Mouse (Mus musculus) cortical plate, adult 2 months (tissue): Measurements from ENCODE around the gene Arl8a. TPM values are rescaled to one million over a fixed set of nuclear protein-coding genes. Genes with fewer than 3 reads are reported as not detected.
A peak's percentile ranks its signal among the peaks of the same experiment; 100 is the strongest.

ENCODE experiments used
- H3K27ac ChIP-seq: fragments of 200-500 bp; 2 replicates; pipeline ENCODE4 v1.5.1; 2012; ENCODE audit warnings: low read length, control low read depth, inconsistent platforms; ENCODE audit not compliant: insufficient read depth
- H3K4me1 ChIP-seq: fragments of 200-500 bp; 2 replicates; pipeline ENCODE4 v1.6.1; 2011; ENCODE audit warnings: low read length; ENCODE audit not compliant: control insufficient read depth, insufficient read depth
- H3K4me3 ChIP-seq: fragments of 200-500 bp; 2 replicates; pipeline ENCODE4 v1.5.1; 2011; ENCODE audit warnings: mild to moderate bottlenecking, low read length, control low read depth; ENCODE audit not compliant: insufficient read depth
- CTCF ChIP-seq: fragments of 200-500 bp; IDR thresholded peaks from 2 replicates; pipeline ENCODE4 v1.5.1; 2011; ENCODE audit warnings: mild to moderate bottlenecking, control low read depth, low read length; ENCODE audit not compliant: insufficient read depth; ENCODE audit errors: extremely low read depth
- POLR2A ChIP-seq: fragments of 200-500 bp; IDR thresholded peaks from 2 replicates; pipeline ENCODE4 v1.6.1; 2011; ENCODE audit warnings: mild to moderate bottlenecking, low read length, control low read depth; ENCODE audit not compliant: insufficient read depth; ENCODE audit errors: extremely low read depth
- polyA plus RNA-seq: library from polyadenylated mRNA; depleted of rRNA; stranded (reverse); fragments of >200 nt; gene quantifications from 2 replicates; pipeline ENCODE4 v1.2.3, GENCODE M21; 2012

Arl8a gene
- polyA plus RNA-seq, 1 experiment: 358 TPM

GRCm38 (mm10) chr1:135132893-135133369 lies 13.7 kb upstream of the Arl8a start:
- no peaks in the 10 kb centered on the region for H3K4me1 ChIP-seq
- no peak for TF ChIP-seq CTCF
- no peak for TF ChIP-seq POLR2A
- no peak overlapping the region for H3K27ac ChIP-seq
- H3K4me3 ChIP-seq: no peak overlapping the region

- no peak for TF ChIP-seq CTCF
- TF ChIP-seq POLR2A: no peak
- no peak overlapping the region for H3K4me3 ChIP-seq
- H3K27ac ChIP-seq: no peak overlapping the region
Measured at GRCm38 (mm10) chr1:135133678-135134435, 12.8 kb upstream of the Arl8a start.

GRCm38 (mm10) chr1:135135111-135135787 lies 11.4 kb upstream of the Arl8a start:
- no peak for TF ChIP-seq CTCF
- no peak for TF ChIP-seq POLR2A

More at GRCm38 (mm10) chr1:135133678-135134435, 12.8 kb upstream of the Arl8a start:
- H3K4me1 ChIP-seq: no peaks in the 10 kb centered on the region

DNA sequence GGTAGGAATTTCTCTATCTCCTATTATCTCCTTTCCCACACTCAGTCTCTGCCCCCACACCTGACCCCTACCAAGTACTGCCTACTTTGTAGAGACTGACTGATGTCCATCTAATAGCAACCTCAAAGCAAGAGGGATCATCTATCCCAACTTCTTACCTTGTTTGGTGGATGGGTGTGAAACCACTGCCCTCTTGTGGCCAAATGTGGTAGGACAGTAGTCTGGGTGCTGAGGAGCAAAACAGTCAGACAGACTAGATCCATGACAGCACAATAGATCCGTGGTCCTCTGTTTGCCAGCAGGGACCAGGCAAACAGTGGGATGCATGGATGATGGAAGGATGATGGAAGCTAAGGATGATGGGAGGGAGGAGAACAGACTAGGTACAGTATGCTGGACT lies 10.1 kb upstream of the Arl8a start:
- peak; percentile 99 for TF ChIP-seq CTCF
- no peak for TF ChIP-seq POLR2A
- Histone ChIP-seq H3K27ac (no peak overlapping the region), H3K4me3 (no peak overlapping the region), H3K4me1 (no peaks in the 10 kb centered on the region)

More at GRCm38 (mm10) chr1:135135111-135135787, 11.4 kb upstream of the Arl8a start:
- no peak overlapping the region for H3K4me3 ChIP-seq
- no peak overlapping the region for H3K27ac ChIP-seq
- no peaks in the 10 kb centered on the region for H3K4me1 ChIP-seq

DNA sequence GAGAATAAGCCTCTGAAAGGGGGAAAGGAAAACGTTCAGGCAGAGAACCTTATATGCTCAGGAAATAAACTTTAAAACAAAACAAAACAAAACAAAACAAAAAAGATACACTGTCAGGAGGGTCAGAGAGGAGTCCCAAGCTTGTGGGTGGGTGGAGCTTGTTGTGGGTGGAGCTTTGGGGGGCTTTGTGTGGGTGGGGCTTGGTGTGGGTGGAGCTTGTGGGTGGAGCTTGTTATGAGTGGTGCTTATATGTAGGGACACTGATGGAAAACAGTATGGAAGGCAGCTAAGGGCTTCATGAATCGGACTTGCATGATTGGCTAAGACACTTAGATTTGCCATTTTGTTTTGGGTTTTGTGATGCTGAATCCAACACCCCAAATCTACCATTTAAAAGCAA lies 6.7 kb upstream of the Arl8a start:
- no peak overlapping the region for H3K4me3 ChIP-seq
- H3K27ac ChIP-seq: no peak overlapping the region
- no peaks in the 10 kb centered on the region for H3K4me1 ChIP-seq
- TF ChIP-seq CTCF (no peak), POLR2A (no peak)

GRCm38 (mm10) chr1:135142452-135142851 lies 4.2 kb upstream of the Arl8a start:
- Histone ChIP-seq H3K4me1 (no peaks in the 10 kb centered on the region), H3K27ac (no peak overlapping the region), H3K4me3 (no peak overlapping the region)
- TF ChIP-seq POLR2A (no peak), CTCF (no peak)

- Histone ChIP-seq H3K4me1 (no peaks in the 10 kb centered on the region; the same call in 1 of the 2 replicates), H3K4me3 (no peak overlapping the region), H3K27ac (no peak overlapping the region)
- no peak for TF ChIP-seq CTCF
- TF ChIP-seq POLR2A: no peak
Measured at GRCm38 (mm10) chr1:135143940-135144339, 2.7 kb upstream of the Arl8a start.

DNA sequence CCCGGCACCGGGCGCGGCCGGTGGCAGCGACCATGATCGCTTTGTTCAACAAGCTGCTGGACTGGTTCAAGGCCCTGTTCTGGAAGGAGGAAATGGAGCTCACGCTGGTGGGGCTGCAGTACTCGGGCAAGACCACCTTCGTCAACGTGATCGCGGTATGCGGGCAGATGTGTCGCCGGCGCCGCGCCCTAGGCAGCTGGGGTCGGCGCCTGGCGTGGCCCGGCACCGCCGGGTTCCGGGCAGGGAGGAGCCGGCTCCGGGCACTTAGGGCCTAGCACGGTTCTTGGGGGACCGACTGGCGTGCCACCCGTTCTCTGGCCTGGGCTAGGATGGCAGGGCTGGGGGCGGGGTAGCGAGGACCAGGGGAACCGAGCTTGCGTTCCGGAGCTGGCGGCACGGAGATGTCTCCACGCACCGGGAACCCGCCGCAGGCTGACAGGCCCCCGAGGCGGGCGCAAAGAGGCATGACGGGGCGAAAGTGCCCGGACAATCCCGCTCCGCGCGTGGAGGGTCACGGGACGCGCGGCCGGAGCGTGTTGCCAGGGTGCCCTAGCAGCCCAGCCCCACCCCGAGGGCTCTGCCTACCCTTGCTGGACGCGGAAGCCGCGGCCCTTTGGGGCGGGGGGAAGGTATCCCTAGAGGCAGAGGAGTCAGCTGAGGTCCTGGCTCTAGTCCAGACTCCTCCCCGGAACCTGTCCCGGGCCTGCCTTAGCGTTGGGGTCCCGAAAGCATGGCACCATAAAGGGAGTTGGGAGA lies 500 bp downstream of the Arl8a start:
- Histone ChIP-seq H3K27ac (peak overlapping the region; percentile 96), H3K4me1 (peaks cover 2% of the 10 kb centered on the region)
- no peak for TF ChIP-seq CTCF
- TF ChIP-seq POLR2A: no peak

GRCm38 (mm10) chr1:135147702-135148058 lies 1.1 kb downstream of the Arl8a start:
- no peak for TF ChIP-seq CTCF
- TF ChIP-seq POLR2A: no peak
- Histone ChIP-seq H3K27ac (peak overlapping the region; percentile 96), H3K4me3 (peak overlapping the region; percentile 92), H3K4me1 (peaks cover 2% of the 10 kb centered on the region)

More for the DNA sequence above, 500 bp downstream of the Arl8a start:
- peak overlapping the region; percentile 92 for H3K4me3 ChIP-seq

GRCm38 (mm10) chr1:135148476-135148875 lies 1.9 kb downstream of the Arl8a start:
- H3K27ac ChIP-seq: no peak overlapping the region
- TF ChIP-seq POLR2A (no peak), CTCF (no peak)
- peak overlapping the region; percentile 92 for H3K4me3 ChIP-seq
- peaks cover 2% of the 10 kb centered on the region for H3K4me1 ChIP-seq

GRCm38 (mm10) chr1:135148996-135149395 lies 2.4 kb downstream of the Arl8a start:
- Histone ChIP-seq H3K4me3 (peak overlapping the region; percentile 92; the same call in 1 of the 2 replicates), H3K4me1 (peaks cover 2% of the 10 kb centered on the region), H3K27ac (no peak overlapping the region)
- TF ChIP-seq CTCF: no peak
- TF ChIP-seq POLR2A: no peak
